Mouse (Mus musculus): ENCODE measurements around the gene 1810013L24Rik. TPM values are rescaled to one million over a fixed set of nuclear protein-coding genes. Genes with fewer than 3 reads are reported as not detected.

Gene 1810013L24Rik
- polyA plus RNA-seq, 1 experiment = 29.5 TPM

- peaks cover 4% of the 10 kb centered on the region; the same call in 1 of the 2 replicates for H3K36me3 ChIP-seq (ENCODE audit: control insufficient read depth, insufficient read depth, low read length)
- TF ChIP-seq CTCF (IDR thresholded peaks at IDR 0.05; ENCODE audit: borderline replicate concordance, control insufficient read depth, extremely low read depth, insufficient read depth, low read length, poor library complexity) = peak; percentile 22; the same call in 1 of the 2 replicates
- TF ChIP-seq POLR2A (IDR thresholded peaks at IDR 0.05; ENCODE audit: control insufficient read depth, extremely low read depth, insufficient read depth, low read length, poor library complexity) = no peak
- H3K4me1 ChIP-seq (replicated peaks; ENCODE audit: control insufficient read depth, insufficient read depth, low read length) = peaks cover 9% of the 10 kb centered on the region
- under 1% methylated on average over 71 of the region's 74 CpGs for whole genome bisulfite sequencing
- peak overlapping the region; percentile 79 for H3K27ac ChIP-seq (ENCODE audit: control insufficient read depth, insufficient read depth, low read length)
- DNase-seq = peak; percentile 78
- peak overlapping the region; percentile 89 for H3K4me3 ChIP-seq (ENCODE audit: control insufficient read depth, insufficient read depth, low read length)
- no peaks in the 10 kb centered on the region for H3K27me3 ChIP-seq (ENCODE audit: control insufficient read depth, insufficient read depth, low read length)
These were observed 721 bp downstream of the 1810013L24Rik start for GRCm38 (mm10) chr16:8830431-8831211.

- peaks cover 9% of the 10 kb centered on the region for H3K4me1 ChIP-seq (replicated peaks; ENCODE audit: control insufficient read depth, insufficient read depth, low read length)
- peak overlapping the region; percentile 89 for H3K4me3 ChIP-seq (ENCODE audit: control insufficient read depth, insufficient read depth, low read length)
- TF ChIP-seq CTCF (IDR thresholded peaks at IDR 0.05; ENCODE audit: borderline replicate concordance, control insufficient read depth, extremely low read depth, insufficient read depth, low read length, poor library complexity) = no peak
- TF ChIP-seq POLR2A (IDR thresholded peaks at IDR 0.05; ENCODE audit: control insufficient read depth, extremely low read depth, insufficient read depth, low read length, poor library complexity) = no peak
- H3K27me3 ChIP-seq (ENCODE audit: control insufficient read depth, insufficient read depth, low read length) = no peaks in the 10 kb centered on the region
- WGBS = 15% methylated on average over 12 of the region's 12 CpGs
- peak; percentile 27 for DNase-seq
- H3K27ac ChIP-seq (ENCODE audit: control insufficient read depth, insufficient read depth, low read length) = peak overlapping the region; percentile 13; the same call in 1 of the 2 replicates
- H3K36me3 ChIP-seq (ENCODE audit: control insufficient read depth, insufficient read depth, low read length) = peaks cover 4% of the 10 kb centered on the region; the same call in 1 of the 2 replicates
These were observed 1.3 kb downstream of the 1810013L24Rik start for GRCm38 (mm10) chr16:8831241-8831640.

- Histone ChIP-seq H3K36me3 (ENCODE audit: control insufficient read depth, insufficient read depth, low read length) (peaks cover 36% of the 10 kb centered on the region), H3K4me3 (ENCODE audit: control insufficient read depth, insufficient read depth, low read length) (no peak overlapping the region), H3K4me1 (replicated peaks; ENCODE audit: control insufficient read depth, insufficient read depth, low read length) (peaks cover 2% of the 10 kb centered on the region; the same call in 1 of the 2 replicates), H3K27me3 (ENCODE audit: control insufficient read depth, insufficient read depth, low read length) (no peaks in the 10 kb centered on the region), H3K27ac (ENCODE audit: control insufficient read depth, insufficient read depth, low read length) (no peak overlapping the region)
- TF ChIP-seq POLR2A (IDR thresholded peaks at IDR 0.05; ENCODE audit: control insufficient read depth, extremely low read depth, insufficient read depth, low read length, poor library complexity) (no peak), CTCF (IDR thresholded peaks at IDR 0.05; ENCODE audit: borderline replicate concordance, control insufficient read depth, extremely low read depth, insufficient read depth, low read length, poor library complexity) (no peak)
- WGBS = 94% methylated on average over 1 of the region's 1 CpGs
- no peak for DNase-seq
These were observed 7.0 kb downstream of the 1810013L24Rik start for GRCm38 (mm10) chr16:8836876-8837275.

GRCm38 (mm10) chr16:8837595-8837994 is 7.7 kb downstream of the 1810013L24Rik start:
- no peak for DNase-seq
- WGBS = 93% methylated on average over 1 of the region's 1 CpGs
- peaks cover 36% of the 10 kb centered on the region for H3K36me3 ChIP-seq (ENCODE audit: control insufficient read depth, insufficient read depth, low read length)

GRCm38 (mm10) chr16:8838921-8839320 is 9.0 kb downstream of the 1810013L24Rik start:
- Histone ChIP-seq H3K4me3 (ENCODE audit: control insufficient read depth, insufficient read depth, low read length) (no peak overlapping the region), H3K27me3 (ENCODE audit: control insufficient read depth, insufficient read depth, low read length) (no peaks in the 10 kb centered on the region), H3K36me3 (ENCODE audit: control insufficient read depth, insufficient read depth, low read length) (peaks cover 49% of the 10 kb centered on the region), H3K27ac (ENCODE audit: control insufficient read depth, insufficient read depth, low read length) (no peak overlapping the region), H3K4me1 (replicated peaks; ENCODE audit: control insufficient read depth, insufficient read depth, low read length) (0 out of 2 replicates have a peak, but pooled peaks cover 2% of the 10 kb centered on the region)
- DNase-seq = no peak
- TF ChIP-seq POLR2A (IDR thresholded peaks at IDR 0.05; ENCODE audit: control insufficient read depth, extremely low read depth, insufficient read depth, low read length, poor library complexity) (no peak), CTCF (IDR thresholded peaks at IDR 0.05; ENCODE audit: borderline replicate concordance, control insufficient read depth, extremely low read depth, insufficient read depth, low read length, poor library complexity) (no peak)

More at GRCm38 (mm10) chr16:8837595-8837994, 7.7 kb downstream of the 1810013L24Rik start:
- Histone ChIP-seq H3K27me3 (ENCODE audit: control insufficient read depth, insufficient read depth, low read length) (no peaks in the 10 kb centered on the region), H3K27ac (ENCODE audit: control insufficient read depth, insufficient read depth, low read length) (no peak overlapping the region), H3K4me3 (ENCODE audit: control insufficient read depth, insufficient read depth, low read length) (no peak overlapping the region), H3K4me1 (replicated peaks; ENCODE audit: control insufficient read depth, insufficient read depth, low read length) (0 out of 2 replicates have a peak, but pooled peaks cover 2% of the 10 kb centered on the region)
- TF ChIP-seq CTCF (IDR thresholded peaks at IDR 0.05; ENCODE audit: borderline replicate concordance, control insufficient read depth, extremely low read depth, insufficient read depth, low read length, poor library complexity) = no peak
- TF ChIP-seq POLR2A (IDR thresholded peaks at IDR 0.05; ENCODE audit: control insufficient read depth, extremely low read depth, insufficient read depth, low read length, poor library complexity) = no peak

- Histone ChIP-seq H3K4me3 (ENCODE audit: control insufficient read depth, insufficient read depth, low read length) (no peak overlapping the region), H3K27ac (ENCODE audit: control insufficient read depth, insufficient read depth, low read length) (no peak overlapping the region), H3K27me3 (ENCODE audit: control insufficient read depth, insufficient read depth, low read length) (no peaks in the 10 kb centered on the region), H3K4me1 (replicated peaks; ENCODE audit: control insufficient read depth, insufficient read depth, low read length) (0 out of 2 replicates have a peak, but pooled peaks cover 2% of the 10 kb centered on the region), H3K36me3 (ENCODE audit: control insufficient read depth, insufficient read depth, low read length) (peaks cover 53% of the 10 kb centered on the region)
- no peak for DNase-seq
- TF ChIP-seq POLR2A (IDR thresholded peaks at IDR 0.05; ENCODE audit: control insufficient read depth, extremely low read depth, insufficient read depth, low read length, poor library complexity) (no peak), CTCF (IDR thresholded peaks at IDR 0.05; ENCODE audit: borderline replicate concordance, control insufficient read depth, extremely low read depth, insufficient read depth, low read length, poor library complexity) (no peak)
- WGBS = 36% methylated on average over 3 of the region's 3 CpGs
These were observed 10.7 kb downstream of the 1810013L24Rik start for GRCm38 (mm10) chr16:8840557-8840956.
